Mouse (Mus musculus): Measurements from ENCODE around the gene Ccdc153. TPM values are rescaled to one million over a fixed set of nuclear protein-coding genes. Genes with fewer than 3 reads are reported as not detected.

Ccdc153 gene
- polyA plus RNA-seq, 1 experiment from 2014 or later, result not detected

Other genes with a start within 250 kb of the Ccdc153 start
- gene Thy1, start 197.3 kb upstream of the Ccdc153 start, polyA plus RNA-seq (2014; fragmentation: Nextera tagmentation; extraction: Ambion mirVana), result 0.62 and 2.0 TPM in 2 replicates
- 11.0 and 12.5 TPM in 2 replicates for gene Usp2, start 173.7 kb upstream of the Ccdc153 start, polyA plus RNA-seq (2014; fragmentation: Nextera tagmentation; extraction: Ambion mirVana)
- gene Mfrp, start 138.9 kb upstream of the Ccdc153 start, polyA plus RNA-seq (2014; fragmentation: Nextera tagmentation; extraction: Ambion mirVana), result 0.18 TPM in 1 of 2 replicates, not detected in the other
- 3.2 and 3.4 TPM in 2 replicates for gene C1qtnf5, start 133.4 kb upstream of the Ccdc153 start, polyA plus RNA-seq (2014; fragmentation: Nextera tagmentation; extraction: Ambion mirVana)
- gene Gm49380, start 127.2 kb upstream of the Ccdc153 start, polyA plus RNA-seq (2014; fragmentation: Nextera tagmentation; extraction: Ambion mirVana), result 0.14 and 0.36 TPM in 2 replicates
- gene Rnf26, start 127.2 kb upstream of the Ccdc153 start, polyA plus RNA-seq (2014; fragmentation: Nextera tagmentation; extraction: Ambion mirVana), result 70.2 and 75.7 TPM in 2 replicates
- 47.9 and 49.7 TPM in 2 replicates for gene Mcam, start 106.2 kb upstream of the Ccdc153 start, polyA plus RNA-seq (2014; fragmentation: Nextera tagmentation; extraction: Ambion mirVana)
- 18.1 and 19.9 TPM in 2 replicates for gene Cbl, start 6.6 kb upstream of the Ccdc153 start, polyA plus RNA-seq (2014; fragmentation: Nextera tagmentation; extraction: Ambion mirVana)
- gene Pdzd3, start 10.8 kb downstream of the Ccdc153 start, polyA plus RNA-seq (2014; fragmentation: Nextera tagmentation; extraction: Ambion mirVana), result 3.1 TPM in 2 replicates
- gene Nlrx1, start 27.9 kb downstream of the Ccdc153 start, polyA plus RNA-seq (2014; fragmentation: Nextera tagmentation; extraction: Ambion mirVana), result 6.3 and 7.0 TPM in 2 replicates
- 3.6 and 4.1 TPM in 2 replicates for gene Abcg4, start 47.9 kb downstream of the Ccdc153 start, polyA plus RNA-seq (2014; fragmentation: Nextera tagmentation; extraction: Ambion mirVana)
- gene Hinfp, start 65.0 kb downstream of the Ccdc153 start, polyA plus RNA-seq (2014; fragmentation: Nextera tagmentation; extraction: Ambion mirVana), result 18.5 and 22.9 TPM in 2 replicates
- 5.7 and 5.8 TPM in 2 replicates for gene C2cd2l, start 79.6 kb downstream of the Ccdc153 start, polyA plus RNA-seq (2014; fragmentation: Nextera tagmentation; extraction: Ambion mirVana)
- gene Dpagt1, start 85.3 kb downstream of the Ccdc153 start, polyA plus RNA-seq (2014; fragmentation: Nextera tagmentation; extraction: Ambion mirVana), result 45.4 and 46.2 TPM in 2 replicates
- gene H2afx, start 94.0 kb downstream of the Ccdc153 start, polyA plus RNA-seq (2014; fragmentation: Nextera tagmentation; extraction: Ambion mirVana), result 302 and 311 TPM in 2 replicates
- gene Hmbs, start 103.6 kb downstream of the Ccdc153 start, polyA plus RNA-seq (2014; fragmentation: Nextera tagmentation; extraction: Ambion mirVana), result 122 and 128 TPM in 2 replicates
- gene Vps11, start 121.0 kb downstream of the Ccdc153 start, polyA plus RNA-seq (2014; fragmentation: Nextera tagmentation; extraction: Ambion mirVana), result 25.3 and 29.5 TPM in 2 replicates
- 28.4 and 37.0 TPM in 2 replicates for gene Hyou1, start 138.8 kb downstream of the Ccdc153 start, polyA plus RNA-seq (2014; fragmentation: Nextera tagmentation; extraction: Ambion mirVana)
- gene Slc37a4, start 156.2 kb downstream of the Ccdc153 start, polyA plus RNA-seq (2014; fragmentation: Nextera tagmentation; extraction: Ambion mirVana), result 37.8 and 38.1 TPM in 2 replicates
- 2,858 and 3,005 TPM in 2 replicates for gene Rps25, start 166.5 kb downstream of the Ccdc153 start, polyA plus RNA-seq (2014; fragmentation: Nextera tagmentation; extraction: Ambion mirVana)
- 113 and 120 TPM in 2 replicates for gene Trappc4, start 166.9 kb downstream of the Ccdc153 start, polyA plus RNA-seq (2014; fragmentation: Nextera tagmentation; extraction: Ambion mirVana)
- 27.1 and 29.3 TPM in 2 replicates for gene Ccdc84, start 177.9 kb downstream of the Ccdc153 start, polyA plus RNA-seq (2014; fragmentation: Nextera tagmentation; extraction: Ambion mirVana)
- not detected in 2 replicates for gene Foxr1, start 200.5 kb downstream of the Ccdc153 start, polyA plus RNA-seq (2014; fragmentation: Nextera tagmentation; extraction: Ambion mirVana)
- 2.1 and 2.3 TPM in 2 replicates for gene Upk2, start 214.3 kb downstream of the Ccdc153 start, polyA plus RNA-seq (2014; fragmentation: Nextera tagmentation; extraction: Ambion mirVana)
- gene Bcl9l, start 242.1 kb downstream of the Ccdc153 start, polyA plus RNA-seq (2014; fragmentation: Nextera tagmentation; extraction: Ambion mirVana), result 10.2 TPM in 2 replicates

All from intestine, embryonic 14.5 days (tissue).